Mouse (Mus musculus): Measurements from ENCODE around the gene Ptpn3. TPM values are rescaled to one million over a fixed set of nuclear protein-coding genes. Genes with fewer than 3 reads are reported as not detected.

The Ptpn3 gene
- total and polyA plus RNA-seq, 3 experiments = 10.7 to 41.5 (median 32.4) TPM

- H3K36me3 ChIP-seq (ENCODE audit: control insufficient read depth, insufficient read depth, low read length) = no peaks in the 10 kb centered on the region
- H3K4me1 ChIP-seq (ENCODE audit: control insufficient read depth, insufficient read depth, low read length) = no peaks in the 10 kb centered on the region
- DNase-seq = no peak
- WGBS = 80% methylated on average over 4 of the region's 4 CpGs
- no peak overlapping the region for H3K9ac ChIP-seq (ENCODE audit: low read depth, low read length)
- no peaks in the 10 kb centered on the region for H3K27me3 ChIP-seq (ENCODE audit: control insufficient read depth, insufficient read depth, low read length)
- no peak overlapping the region for H3K27ac ChIP-seq
- H3K4me3 ChIP-seq = no peak overlapping the region
- intact Hi-C loops (cut with DNase I) = no loop called here
- no peaks in the 10 kb centered on the region for H3K79me2 ChIP-seq (replicated peaks; ENCODE audit: control insufficient read depth, insufficient read depth, low read length)
- TF ChIP-seq POLR2A (IDR thresholded peaks at IDR 0.05; ENCODE audit: insufficient read depth, low read depth, low read length) (no peak), EP300 (IDR thresholded peaks at IDR 0.05; ENCODE audit: insufficient read depth, low read depth, low read length) (no peak), CTCF (IDR thresholded peaks at IDR 0.05) (no peak)
Measured at GRCm38 (mm10) chr4:57178881-57179280, 122.8 kb downstream of the Ptpn3 start.

- intact Hi-C loops (cut with DNase I) = no loop called here
- Histone ChIP-seq H3K79me2 (replicated peaks; ENCODE audit: control insufficient read depth, insufficient read depth, low read length) (no peaks in the 10 kb centered on the region), H3K4me3 (no peak overlapping the region), H3K4me1 (ENCODE audit: control insufficient read depth, insufficient read depth, low read length) (no peaks in the 10 kb centered on the region), H3K36me3 (ENCODE audit: control insufficient read depth, insufficient read depth, low read length) (no peaks in the 10 kb centered on the region), H3K27me3 (ENCODE audit: control insufficient read depth, insufficient read depth, low read length) (no peaks in the 10 kb centered on the region), H3K27ac (no peak overlapping the region), H3K9ac (ENCODE audit: low read depth, low read length) (no peak overlapping the region)
- TF ChIP-seq EP300 (IDR thresholded peaks at IDR 0.05; ENCODE audit: insufficient read depth, low read depth, low read length) = no peak
- no peak for TF ChIP-seq POLR2A (IDR thresholded peaks at IDR 0.05; ENCODE audit: insufficient read depth, low read depth, low read length)
- 45% methylated on average over 10 of the region's 10 CpGs for WGBS
- DNase-seq = no peak
Measured at GRCm38 (mm10) chr4:57175329-57175728, 126.3 kb downstream of the Ptpn3 start.

DNA sequence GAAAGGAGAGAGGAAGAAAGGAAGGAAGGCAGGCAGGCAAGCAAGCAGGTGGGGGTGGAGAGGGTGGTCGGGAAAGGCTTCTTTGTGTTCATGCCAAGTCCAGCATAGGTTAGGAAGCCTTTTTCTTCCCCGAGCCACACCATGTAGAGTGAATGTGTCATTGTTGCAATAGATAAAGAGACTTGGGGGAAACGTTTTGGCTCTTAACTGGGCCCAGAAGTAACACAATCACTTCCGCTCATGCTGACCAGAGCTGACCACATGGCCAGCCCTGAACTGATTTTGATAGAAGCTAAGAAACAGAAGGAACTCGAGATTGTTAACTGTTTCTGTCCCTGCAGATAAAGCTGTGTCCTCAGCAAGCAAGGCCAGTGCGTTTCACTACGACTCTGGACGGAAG, 128.8 kb downstream of the Ptpn3 start:
- Histone ChIP-seq H3K4me1 (ENCODE audit: control insufficient read depth, insufficient read depth, low read length) (no peaks in the 10 kb centered on the region), H3K27me3 (ENCODE audit: control insufficient read depth, insufficient read depth, low read length) (no peaks in the 10 kb centered on the region), H3K9ac (ENCODE audit: low read depth, low read length) (no peak overlapping the region), H3K36me3 (ENCODE audit: control insufficient read depth, insufficient read depth, low read length) (no peaks in the 10 kb centered on the region), H3K79me2 (replicated peaks; ENCODE audit: control insufficient read depth, insufficient read depth, low read length) (no peaks in the 10 kb centered on the region), H3K27ac (no peak overlapping the region), H3K4me3 (no peak overlapping the region)
- 43% methylated on average over 8 of the region's 8 CpGs for WGBS
- DNase-seq = no peak
- intact Hi-C loops (cut with DNase I) = no loop called here
- no peak for TF ChIP-seq CTCF (IDR thresholded peaks at IDR 0.05)
- no peak for TF ChIP-seq POLR2A (IDR thresholded peaks at IDR 0.05; ENCODE audit: insufficient read depth, low read depth, low read length)
- TF ChIP-seq EP300 (IDR thresholded peaks at IDR 0.05; ENCODE audit: insufficient read depth, low read depth, low read length) = no peak

GRCm38 (mm10) chr4:57171817-57172216, 129.8 kb downstream of the Ptpn3 start:
- Histone ChIP-seq H3K27me3 (ENCODE audit: control insufficient read depth, insufficient read depth, low read length) (no peaks in the 10 kb centered on the region), H3K79me2 (replicated peaks; ENCODE audit: control insufficient read depth, insufficient read depth, low read length) (no peaks in the 10 kb centered on the region), H3K27ac (peak overlapping the region; percentile 36), H3K4me3 (no peak overlapping the region), H3K9ac (ENCODE audit: low read depth, low read length) (no peak overlapping the region), H3K4me1 (ENCODE audit: control insufficient read depth, insufficient read depth, low read length) (no peaks in the 10 kb centered on the region), H3K36me3 (ENCODE audit: control insufficient read depth, insufficient read depth, low read length) (no peaks in the 10 kb centered on the region)
- intact Hi-C loops (cut with DNase I) = no loop called here
- peak in 1 of 2 experiments; percentile 17 for DNase-seq
- WGBS = 14% methylated on average over 5 of the region's 5 CpGs
- no peak for TF ChIP-seq POLR2A (IDR thresholded peaks at IDR 0.05; ENCODE audit: insufficient read depth, low read depth, low read length)
- no peak for TF ChIP-seq CTCF (IDR thresholded peaks at IDR 0.05)
- TF ChIP-seq EP300 (IDR thresholded peaks at IDR 0.05; ENCODE audit: insufficient read depth, low read depth, low read length) = no peak

DNA sequence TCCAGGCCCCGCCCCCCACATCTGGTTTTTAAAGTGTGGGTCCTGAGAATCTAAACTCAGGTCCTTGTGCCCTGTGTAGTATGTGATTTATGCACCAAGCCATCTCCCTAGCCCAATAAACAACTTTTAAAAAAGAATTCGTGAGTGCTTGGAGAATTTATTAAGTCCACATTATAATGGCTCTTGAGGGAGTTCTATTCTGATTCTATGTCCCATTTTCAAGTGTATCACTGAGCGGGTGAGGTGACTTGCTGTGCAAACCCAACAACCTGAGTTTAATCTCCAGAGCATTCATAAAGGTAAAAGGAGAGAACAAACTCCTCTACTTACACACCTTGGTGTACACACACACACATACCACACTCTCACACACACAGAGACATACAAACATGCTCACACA, 133.0 kb downstream of the Ptpn3 start:
- no peaks in the 10 kb centered on the region for H3K4me1 ChIP-seq (ENCODE audit: control insufficient read depth, insufficient read depth, low read length)
- DNase-seq = no peak
- no peak overlapping the region for H3K27ac ChIP-seq
- no peak overlapping the region for H3K9ac ChIP-seq (ENCODE audit: low read depth, low read length)
- TF ChIP-seq POLR2A (IDR thresholded peaks at IDR 0.05; ENCODE audit: insufficient read depth, low read depth, low read length) (no peak), EP300 (IDR thresholded peaks at IDR 0.05; ENCODE audit: insufficient read depth, low read depth, low read length) (no peak), CTCF (IDR thresholded peaks at IDR 0.05) (no peak)
- H3K36me3 ChIP-seq (ENCODE audit: control insufficient read depth, insufficient read depth, low read length) = no peaks in the 10 kb centered on the region
- H3K4me3 ChIP-seq = no peak overlapping the region
- intact Hi-C loops (cut with DNase I) = no loop called here
- 83% methylated on average over 3 of the region's 3 CpGs for WGBS
- no peaks in the 10 kb centered on the region for H3K27me3 ChIP-seq (ENCODE audit: control insufficient read depth, insufficient read depth, low read length)
- no peaks in the 10 kb centered on the region for H3K79me2 ChIP-seq (replicated peaks; ENCODE audit: control insufficient read depth, insufficient read depth, low read length)

DNA sequence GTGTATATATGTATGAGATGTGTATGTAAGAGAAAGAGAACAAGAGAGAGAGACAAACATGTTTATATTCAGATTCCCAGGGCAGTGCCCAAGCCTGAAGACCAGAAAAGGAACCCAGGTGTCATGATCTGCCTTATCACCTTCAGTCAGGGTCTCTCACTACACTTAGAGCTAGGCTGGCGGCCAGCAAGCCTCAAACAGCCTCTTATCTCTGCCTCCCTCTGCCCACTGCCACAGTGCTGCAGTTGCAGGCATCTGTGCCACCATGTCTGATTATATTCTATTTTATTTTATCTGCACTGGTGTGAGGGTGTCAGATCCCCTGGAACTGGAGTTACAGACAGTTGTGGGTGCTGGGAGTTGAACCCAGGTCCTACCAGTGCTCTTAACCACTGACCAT, 133.4 kb downstream of the Ptpn3 start:
- intact Hi-C loops (cut with DNase I) = no loop called here
- no peak overlapping the region for H3K4me3 ChIP-seq
- no peak for DNase-seq
- WGBS = 64% methylated on average over 1 of the region's 1 CpGs
- no peaks in the 10 kb centered on the region for H3K79me2 ChIP-seq (replicated peaks; ENCODE audit: control insufficient read depth, insufficient read depth, low read length)
- H3K27me3 ChIP-seq (ENCODE audit: control insufficient read depth, insufficient read depth, low read length) = no peaks in the 10 kb centered on the region
- H3K36me3 ChIP-seq (ENCODE audit: control insufficient read depth, insufficient read depth, low read length) = no peaks in the 10 kb centered on the region
- H3K4me1 ChIP-seq (ENCODE audit: control insufficient read depth, insufficient read depth, low read length) = no peaks in the 10 kb centered on the region
- TF ChIP-seq EP300 (IDR thresholded peaks at IDR 0.05; ENCODE audit: insufficient read depth, low read depth, low read length) (no peak), CTCF (IDR thresholded peaks at IDR 0.05) (no peak), POLR2A (IDR thresholded peaks at IDR 0.05; ENCODE audit: insufficient read depth, low read depth, low read length) (no peak)
- H3K27ac ChIP-seq = no peak overlapping the region
- H3K9ac ChIP-seq (ENCODE audit: low read depth, low read length) = no peak overlapping the region
